Mouse (Mus musculus) embryonic facial prominence, embryonic 15.5 days (tissue): ENCODE results near the gene Frrs1l. TPM values are rescaled to one million over a fixed set of nuclear protein-coding genes. Genes with fewer than 3 reads are reported as not detected.

Experiments used
- ATAC-seq: fragments of 200-750 bp; cut with Nextera tagmentation; 2 replicates; pipeline ENCODE4 v1.8.0; 2017; ENCODE audit warnings: low read depth, moderate TSS enrichment; ENCODE audit not compliant: insufficient number of reproducible peaks, low FRiP score, low TSS enrichment
- H3K27ac ChIP-seq: fragments of 300-500 bp; sonication (generic); replicated peaks from 2 replicates; pipeline ENCODE4 v1.5.1; 2015; ENCODE audit warnings: mild to moderate bottlenecking, inconsistent platforms
- H3K27me3 ChIP-seq: fragments of 300-500 bp; sonication (generic); 2 replicates; pipeline ENCODE4 v1.6.1; 2015; ENCODE audit warnings: inconsistent platforms
- H3K36me3 ChIP-seq: fragments of 300-500 bp; sonication (generic); 2 replicates; pipeline ENCODE4 v1.6.1; 2015; ENCODE audit warnings: mild to moderate bottlenecking, inconsistent platforms
- H3K4me1 ChIP-seq: fragments of 300-500 bp; sonication (generic); 2 replicates; pipeline ENCODE4 v1.6.1; 2015; ENCODE audit warnings: inconsistent platforms
- H3K4me2 ChIP-seq: fragments of 300-500 bp; sonication (generic); replicated peaks from 2 replicates; pipeline ENCODE4 v1.6.1; 2015; ENCODE audit warnings: mild to moderate bottlenecking, inconsistent platforms
- H3K4me3 ChIP-seq: fragments of 300-500 bp; sonication (generic); replicated peaks from 2 replicates; pipeline ENCODE4 v1.5.1; 2015; ENCODE audit warnings: mild to moderate bottlenecking, inconsistent platforms
- H3K9ac ChIP-seq: fragments of 300-500 bp; sonication (generic); 2 replicates; pipeline ENCODE4 v1.6.1; 2015; ENCODE audit warnings: inconsistent platforms
- H3K9me3 ChIP-seq: fragments of 300-500 bp; sonication (generic); replicated peaks from 2 replicates; pipeline ENCODE4 v1.6.1; 2016; ENCODE audit warnings: inconsistent platforms
- WGBS: fragments of 180-500 bp; shearing (Covaris S2); methylation state at CpG from one replicate; pipeline ENCODE4 v1.1.7; 2015; 5-methylcytosine and 5-hydroxymethylcytosine counted together
- polyA plus RNA-seq: library from polyadenylated mRNA; unstranded; fragments of >200 nt; fragmentation: Nextera tagmentation; extraction: Ambion mirVana; gene quantifications from 2 replicates; pipeline ENCODE4 v1.2.1, GENCODE M21; 2015

The Frrs1l gene
- polyA plus RNA-seq, 1 experiment from 2014 or later, result 2.9 TPM

DNA sequence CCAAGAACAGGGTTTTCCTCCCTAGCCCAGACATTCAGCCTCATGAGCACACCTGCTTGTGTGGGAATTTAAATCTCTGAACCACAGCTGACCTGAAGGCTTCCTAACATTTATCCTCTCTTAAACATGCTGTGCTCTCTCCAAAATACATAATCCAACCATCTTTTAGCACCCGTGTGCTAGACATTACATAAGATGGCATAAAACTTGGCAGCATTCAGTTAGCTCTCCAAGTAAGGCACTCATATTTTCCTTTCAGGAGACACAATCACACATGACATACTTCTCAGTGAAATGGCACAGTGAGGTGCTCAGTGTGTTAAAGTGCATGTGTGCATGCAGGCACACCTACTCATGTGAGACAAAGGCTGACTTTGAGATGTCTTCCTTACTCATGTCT, 47.6 kb downstream of the Frrs1l start:
- no peak for ATAC-seq
- H3K4me2 ChIP-seq, result no peak overlapping the region

GRCm38 (mm10) chr4:56941481-56941880, 48.7 kb downstream of the Frrs1l start:
- Histone ChIP-seq H3K9me3 (no peaks in the 10 kb centered on the region), H3K4me3 (no peak overlapping the region), H3K36me3 (no peaks in the 10 kb centered on the region), H3K27me3 (no peaks in the 10 kb centered on the region), H3K27ac (no peak overlapping the region), H3K9ac (no peak overlapping the region), H3K4me2 (no peak overlapping the region), H3K4me1 (peaks cover 44% of the 10 kb centered on the region)
- ATAC-seq, result no peak
- WGBS, result 66% methylated on average over 4 of the region's 4 CpGs

More for the DNA sequence above, 47.6 kb downstream of the Frrs1l start:
- Histone ChIP-seq H3K27ac (no peak overlapping the region), H3K9me3 (no peaks in the 10 kb centered on the region), H3K4me3 (no peak overlapping the region), H3K36me3 (no peaks in the 10 kb centered on the region), H3K9ac (no peak overlapping the region), H3K4me1 (peaks cover 42% of the 10 kb centered on the region), H3K27me3 (no peaks in the 10 kb centered on the region)
- 79% methylated on average over 1 of the region's 1 CpGs for WGBS

DNA sequence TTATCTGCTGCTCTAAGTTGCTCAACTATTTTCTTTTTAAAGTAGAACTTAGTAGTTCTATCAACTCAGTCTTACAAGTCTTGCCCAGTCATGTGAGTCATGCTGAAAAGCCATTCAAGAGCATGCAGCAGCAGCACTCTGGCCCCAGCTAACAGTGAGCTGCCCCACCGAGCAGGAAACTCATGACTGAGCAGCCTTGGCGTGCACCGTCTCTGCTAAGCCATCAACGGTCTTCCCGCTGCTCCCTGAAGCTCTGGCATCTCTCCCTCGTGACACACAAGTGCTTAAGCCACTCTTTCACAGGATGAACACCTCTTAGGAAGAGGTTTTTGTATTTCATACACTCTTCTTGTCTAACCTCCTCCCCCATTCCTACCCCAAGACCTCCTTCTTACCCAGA, 53.1 kb downstream of the Frrs1l start:
- Histone ChIP-seq H3K4me3 (no peak overlapping the region), H3K36me3 (peaks cover 31% of the 10 kb centered on the region), H3K9me3 (no peaks in the 10 kb centered on the region), H3K4me1 (0 out of 2 replicates have a peak, but pooled peaks cover 10% of the 10 kb centered on the region), H3K27me3 (no peaks in the 10 kb centered on the region), H3K4me2 (no peak overlapping the region), H3K9ac (no peak overlapping the region), H3K27ac (no peak overlapping the region)
- 43% methylated on average over 6 of the region's 6 CpGs for WGBS
- ATAC-seq, result no peak

- Histone ChIP-seq H3K4me3 (no peak overlapping the region), H3K27me3 (no peaks in the 10 kb centered on the region), H3K36me3 (peaks cover 37% of the 10 kb centered on the region), H3K4me2 (no peak overlapping the region), H3K4me1 (0 out of 2 replicates have a peak, but pooled peaks cover 4% of the 10 kb centered on the region), H3K9me3 (no peaks in the 10 kb centered on the region), H3K9ac (no peak overlapping the region), H3K27ac (no peak overlapping the region)
- ATAC-seq, result no peak
- 100% methylated on average over 1 of the region's 1 CpGs for WGBS
Measured at GRCm38 (mm10) chr4:56935327-56935726, 54.9 kb downstream of the Frrs1l start.

GRCm38 (mm10) chr4:56933154-56933553, 57.0 kb downstream of the Frrs1l start:
- Histone ChIP-seq H3K4me2 (no peak overlapping the region), H3K9ac (no peak overlapping the region), H3K36me3 (peaks cover 39% of the 10 kb centered on the region), H3K9me3 (no peaks in the 10 kb centered on the region), H3K27me3 (no peaks in the 10 kb centered on the region), H3K27ac (no peak overlapping the region), H3K4me3 (no peak overlapping the region), H3K4me1 (0 out of 2 replicates have a peak, but pooled peaks cover 2% of the 10 kb centered on the region)
- 93% methylated on average over 4 of the region's 4 CpGs for WGBS
- ATAC-seq, result no peak

DNA sequence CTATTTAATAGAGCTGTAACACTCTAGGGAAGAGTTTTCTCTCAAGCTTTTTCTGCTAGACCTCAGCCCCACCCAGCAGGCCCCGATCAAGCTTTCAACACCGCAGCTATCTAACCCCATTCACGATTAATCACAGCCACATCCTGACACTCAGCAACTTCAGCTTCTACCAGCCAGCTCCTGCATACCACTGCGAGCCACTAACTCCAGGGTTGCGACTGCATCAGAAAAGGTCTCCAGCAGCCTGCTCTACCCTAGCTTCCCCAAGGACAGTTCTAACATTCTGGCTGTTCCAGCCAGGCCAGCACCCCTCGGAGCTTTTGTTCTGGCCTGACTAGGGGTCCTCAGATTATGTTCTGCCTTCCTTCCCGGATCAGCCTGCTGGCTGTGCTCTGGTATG, 58.1 kb downstream of the Frrs1l start:
- Histone ChIP-seq H3K36me3 (peaks cover 39% of the 10 kb centered on the region), H3K4me3 (no peak overlapping the region), H3K9ac (no peak overlapping the region), H3K4me1 (no peaks in the 10 kb centered on the region), H3K27me3 (no peaks in the 10 kb centered on the region), H3K27ac (no peak overlapping the region), H3K9me3 (no peaks in the 10 kb centered on the region), H3K4me2 (no peak overlapping the region)
- ATAC-seq, result no peak
- WGBS, result 65% methylated on average over 7 of the region's 7 CpGs

DNA sequence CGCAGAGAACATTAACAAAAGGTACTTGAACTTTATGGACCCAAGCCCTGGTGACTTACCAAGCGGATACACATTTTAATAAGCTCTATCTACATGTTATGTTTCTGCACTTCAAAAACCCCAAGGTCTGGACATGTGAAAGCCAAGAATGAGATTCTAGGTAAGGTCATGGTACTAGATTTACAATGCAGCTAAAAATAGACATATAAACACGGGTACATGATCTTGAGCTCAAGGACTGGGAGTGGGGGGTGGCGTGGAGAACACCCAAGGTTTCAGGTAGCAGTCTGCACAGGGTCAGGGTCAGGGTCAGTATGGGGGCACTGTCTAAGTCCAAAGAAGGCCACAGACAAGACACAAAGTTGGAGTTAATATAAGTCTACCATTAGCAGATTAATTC, 59.9 kb downstream of the Frrs1l start:
- no peaks in the 10 kb centered on the region for H3K9me3 ChIP-seq
- no peak overlapping the region for H3K9ac ChIP-seq
- no peaks in the 10 kb centered on the region for H3K27me3 ChIP-seq
- ATAC-seq, result no peak
- H3K27ac ChIP-seq, result no peak overlapping the region
- no peak overlapping the region for H3K4me2 ChIP-seq
- 71% methylated on average over 4 of the region's 4 CpGs for WGBS
- no peak overlapping the region for H3K4me3 ChIP-seq
- no peaks in the 10 kb centered on the region for H3K4me1 ChIP-seq
- H3K36me3 ChIP-seq, result peaks cover 40% of the 10 kb centered on the region

- no peak overlapping the region for H3K4me3 ChIP-seq
- no peaks in the 10 kb centered on the region for H3K9me3 ChIP-seq
- no peak for ATAC-seq
- no peak overlapping the region for H3K4me2 ChIP-seq
- no peak overlapping the region for H3K27ac ChIP-seq
- H3K9ac ChIP-seq, result no peak overlapping the region
- no peaks in the 10 kb centered on the region for H3K4me1 ChIP-seq
- peaks cover 47% of the 10 kb centered on the region for H3K36me3 ChIP-seq
- 76% methylated on average over 4 of the region's 4 CpGs for WGBS
- H3K27me3 ChIP-seq, result no peaks in the 10 kb centered on the region
Measured at GRCm38 (mm10) chr4:56926971-56927370, 63.2 kb downstream of the Frrs1l start.

- no peak overlapping the region for H3K9ac ChIP-seq
- H3K36me3 ChIP-seq, result peaks cover 39% of the 10 kb centered on the region
- H3K27ac ChIP-seq, result no peak overlapping the region
- no peaks in the 10 kb centered on the region for H3K27me3 ChIP-seq
- ATAC-seq, result no peak
- H3K4me2 ChIP-seq, result no peak overlapping the region
- no peak overlapping the region for H3K4me3 ChIP-seq
- H3K9me3 ChIP-seq, result no peaks in the 10 kb centered on the region
- H3K4me1 ChIP-seq, result no peaks in the 10 kb centered on the region
- WGBS, result 95% methylated on average over 11 of the region's 11 CpGs
Measured at GRCm38 (mm10) chr4:56922229-56922628, 68.0 kb downstream of the Frrs1l start.

- Histone ChIP-seq H3K4me3 (no peak overlapping the region), H3K4me1 (0 out of 2 replicates have a peak, but pooled peaks cover 3% of the 10 kb centered on the region), H3K9ac (no peak overlapping the region), H3K27me3 (no peaks in the 10 kb centered on the region), H3K4me2 (no peak overlapping the region), H3K9me3 (no peaks in the 10 kb centered on the region), H3K36me3 (peaks cover 43% of the 10 kb centered on the region), H3K27ac (no peak overlapping the region)
- 92% methylated on average over 15 of the region's 15 CpGs for whole genome bisulfite sequencing
- ATAC-seq, result no peak
Measured at GRCm38 (mm10) chr4:56915732-56916325, 74.4 kb downstream of the Frrs1l start.

DNA sequence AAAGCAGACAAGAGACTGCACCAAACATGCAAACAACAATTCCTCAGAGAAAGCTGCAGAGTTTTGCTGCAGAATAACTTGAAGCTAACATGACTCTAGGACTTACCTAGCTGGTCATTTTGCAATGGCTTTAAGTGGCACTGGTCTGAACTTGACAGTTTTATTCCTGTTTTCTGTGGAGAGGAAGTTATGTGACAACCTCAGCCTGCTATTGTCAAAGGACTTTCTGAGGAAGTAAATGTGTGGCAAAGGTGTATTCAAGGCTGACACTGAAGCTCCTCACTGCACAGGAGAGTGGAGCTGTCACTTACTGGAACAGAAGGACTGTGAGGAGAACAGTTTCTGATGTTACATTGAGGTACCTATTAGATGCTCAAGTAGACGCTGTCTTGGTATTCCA, 75.4 kb downstream of the Frrs1l start:
- Histone ChIP-seq H3K27ac (no peak overlapping the region), H3K4me2 (no peak overlapping the region)

GRCm38 (mm10) chr4:56914338-56914737, 75.9 kb downstream of the Frrs1l start:
- Histone ChIP-seq H3K9me3 (no peaks in the 10 kb centered on the region), H3K27ac (peak overlapping the region; percentile 28; the same call in 1 of the 2 replicates), H3K27me3 (no peaks in the 10 kb centered on the region), H3K36me3 (peaks cover 58% of the 10 kb centered on the region), H3K4me1 (0 out of 2 replicates have a peak, but pooled peaks cover 3% of the 10 kb centered on the region), H3K4me2 (no peak overlapping the region), H3K9ac (no peak overlapping the region), H3K4me3 (no peak overlapping the region)
- 84% methylated on average over 6 of the region's 6 CpGs for WGBS
- no peak for ATAC-seq

More for the DNA sequence above, 75.4 kb downstream of the Frrs1l start:
- no peak for ATAC-seq
- WGBS, result 86% methylated on average over 1 of the region's 1 CpGs
- no peak overlapping the region for H3K4me3 ChIP-seq
- H3K4me1 ChIP-seq, result 0 out of 2 replicates have a peak, but pooled peaks cover 3% of the 10 kb centered on the region
- peaks cover 54% of the 10 kb centered on the region for H3K36me3 ChIP-seq
- H3K9ac ChIP-seq, result no peak overlapping the region
- H3K27me3 ChIP-seq, result no peaks in the 10 kb centered on the region
- no peaks in the 10 kb centered on the region for H3K9me3 ChIP-seq
